ENCODE assay signal across 16 mouse cellular contexts in the genomic region with DNA sequence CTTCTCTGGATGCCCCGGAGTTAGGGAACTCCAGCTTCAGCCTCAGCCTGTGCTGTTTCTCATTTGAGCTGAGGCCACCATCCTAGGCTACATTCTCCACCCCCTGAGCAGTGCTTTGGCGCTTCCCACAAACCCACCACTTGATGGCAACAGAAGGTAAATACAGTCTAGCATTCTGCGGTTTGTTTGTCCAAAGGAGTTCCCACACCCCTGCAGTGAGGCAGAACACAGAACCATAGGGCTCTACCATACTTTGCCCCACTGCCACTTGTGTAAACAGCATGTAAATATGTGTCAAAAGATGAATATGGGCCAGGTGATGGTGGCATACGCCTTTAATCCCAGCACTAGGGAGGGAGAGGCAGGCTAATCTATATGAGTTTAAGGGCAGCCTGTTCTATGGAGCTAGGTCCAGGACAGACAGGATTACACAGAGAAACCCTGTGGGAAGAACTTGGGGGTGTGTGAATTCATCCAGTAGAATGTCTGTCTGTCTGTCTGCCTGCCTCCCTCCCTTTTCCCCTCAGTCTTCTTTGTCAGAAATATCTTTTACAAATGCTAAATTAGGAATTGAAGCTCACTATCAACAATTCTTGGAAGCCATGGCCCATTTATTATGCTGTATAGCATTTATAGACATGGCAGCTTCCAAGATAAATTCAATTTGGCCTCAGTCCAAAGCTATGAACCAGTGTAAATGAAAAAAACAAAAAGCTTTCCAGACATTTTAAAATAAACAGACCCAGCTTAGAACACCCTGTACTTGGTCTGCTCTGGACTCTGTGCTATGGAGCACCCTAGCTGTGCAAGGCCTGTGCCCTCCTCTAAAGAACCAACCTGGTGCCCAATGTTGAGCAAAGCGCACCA.
A peak's percentile ranks its signal among the peaks of the same experiment; 100 is the strongest.
DNase-seq lines count a peak whose midpoint lies in the region; ATAC-seq and TF ChIP-seq lines count a peak whose summit lies in the region.
"Had no signal": no experiment of that assay in that cellular context is flagged by ENCODE, and none has a peak within 500 bp of the region (broad histone marks: within the 10 kb centered on the region; RNA-seq: fewer than 3 reads in every experiment).

No protein-coding gene starts in this region.

- no peak overlapping the region for H3K9ac ChIP-seq in embryonic facial prominence, embryonic 13.5 days
- H3K9ac ChIP-seq in liver, embryonic 13.5 days, result no peak overlapping the region
- H3K9ac ChIP-seq in liver, embryonic 12.5 days, result no peak overlapping the region
- H3K9ac ChIP-seq in intestine, embryonic 16.5 days (ENCODE audit: low read depth, low read length), result no peak overlapping the region
- no peak overlapping the region for H3K9ac ChIP-seq in stomach, postnatal 0 days (ENCODE audit: low read length)
- H3K9ac ChIP-seq: midbrain, embryonic 12.5 days; neural tube, embryonic 15.5 days had no signal

- H3K4me3 ChIP-seq in embryonic facial prominence, embryonic 13.5 days, result no peak overlapping the region
- H3K4me3 ChIP-seq in embryonic facial prominence, embryonic 10.5 days, result no peak overlapping the region
- H3K4me3 ChIP-seq in liver, embryonic 13.5 days (replicated peaks), result no peak overlapping the region
- no peak overlapping the region for H3K4me3 ChIP-seq in liver, embryonic 12.5 days
- H3K4me3 ChIP-seq in intestine, embryonic 16.5 days (ENCODE audit: low read length), result no peak overlapping the region
- no peak overlapping the region for H3K4me3 ChIP-seq in stomach, postnatal 0 days (ENCODE audit: low read depth, low read length)
- H3K4me3 ChIP-seq: midbrain, embryonic 12.5 days; neural tube, embryonic 15.5 days had no signal

- H3K27ac ChIP-seq in embryonic facial prominence, embryonic 13.5 days, result no peak overlapping the region
- no peak overlapping the region for H3K27ac ChIP-seq in embryonic facial prominence, embryonic 10.5 days (replicated peaks)
- H3K27ac ChIP-seq in liver, embryonic 13.5 days, result peak overlapping the region; percentile 24; the same call in 1 of the 2 replicates
- no peak overlapping the region for H3K27ac ChIP-seq in liver, embryonic 12.5 days
- H3K27ac ChIP-seq in intestine, embryonic 16.5 days (ENCODE audit: low read length), result peak overlapping the region; percentile 64
- H3K27ac ChIP-seq in stomach, postnatal 0 days (replicated peaks), result peak overlapping the region; percentile 83
- H3K27ac ChIP-seq: midbrain, embryonic 12.5 days; neural tube, embryonic 15.5 days had no signal

- TF ChIP-seq EP300 in stomach, postnatal 0 days (optimal IDR thresholded peaks at IDR 0.05), result no peak

- ATAC-seq in embryonic facial prominence, embryonic 13.5 days (ENCODE audit: insufficient number of reproducible peaks, insufficient read depth, low FRiP score, low TSS enrichment, low read depth), result peak; percentile 37; the same call in 1 of the 2 replicates
- no peak for ATAC-seq in liver, embryonic 13.5 days (ENCODE audit: low read depth)
- no peak for ATAC-seq in liver, embryonic 12.5 days
- peak; percentile 74 for ATAC-seq in intestine, embryonic 16.5 days
- peak; percentile 89 for ATAC-seq in stomach, postnatal 0 days (ENCODE audit: low FRiP score, low TSS enrichment)
- ATAC-seq: hindbrain, embryonic 16.5 days had no signal

- no peak overlapping the region for H3K4me2 ChIP-seq in embryonic facial prominence, embryonic 13.5 days
- H3K4me2 ChIP-seq in liver, embryonic 13.5 days, result no peak overlapping the region
- H3K4me2 ChIP-seq in liver, embryonic 12.5 days, result no peak overlapping the region
- no peak overlapping the region for H3K4me2 ChIP-seq in intestine, embryonic 16.5 days (ENCODE audit: low read depth, low read length)
- no peak overlapping the region for H3K4me2 ChIP-seq in stomach, postnatal 0 days (replicated peaks; ENCODE audit: low read depth)
- H3K4me2 ChIP-seq: midbrain, embryonic 12.5 days; neural tube, embryonic 15.5 days had no signal

- H3K4me1 ChIP-seq in embryonic facial prominence, embryonic 13.5 days, result peaks cover 11% of the 10 kb centered on the region; the same call in 1 of the 2 replicates
- no peaks in the 10 kb centered on the region for H3K4me1 ChIP-seq in embryonic facial prominence, embryonic 10.5 days
- no peaks in the 10 kb centered on the region for H3K4me1 ChIP-seq in liver, embryonic 13.5 days (replicated peaks)
- H3K4me1 ChIP-seq in liver, embryonic 12.5 days, result no peaks in the 10 kb centered on the region; the same call in 1 of the 2 replicates
- H3K4me1 ChIP-seq in intestine, embryonic 16.5 days (ENCODE audit: control insufficient read depth, insufficient read depth, low read length), result peaks cover 8% of the 10 kb centered on the region; the same call in 1 of the 2 replicates
- H3K4me1 ChIP-seq in stomach, postnatal 0 days (replicated peaks; ENCODE audit: control insufficient read depth, insufficient read depth), result 0 out of 2 replicates have a peak, but pooled peaks cover 2% of the 10 kb centered on the region
- H3K4me1 ChIP-seq: midbrain, embryonic 12.5 days; neural tube, embryonic 15.5 days had no signal

- no peak for DNase-seq in embryonic facial prominence, embryonic 10.5 days (ENCODE audit: low spot score)
- DNase-seq in liver, embryonic 13.5 days, result no peak
- DNase-seq in stomach, postnatal 0 days (ENCODE audit: low spot score), result peak; percentile 52
- DNase-seq in gastrocnemius, postnatal 25 days, result no peak
- DNase-seq in adrenal gland, postnatal 25 days, result no peak
- DNase-seq: adrenal gland, postnatal 14 days; cerebellum, adult 9-11 months; gastrocnemius, postnatal 36 days; right cerebral cortex, postnatal 4 days; thymus, adult 18-20 months had no signal

- H3K36me3 ChIP-seq in embryonic facial prominence, embryonic 13.5 days, result peaks cover 20% of the 10 kb centered on the region
- H3K36me3 ChIP-seq in embryonic facial prominence, embryonic 10.5 days (replicated peaks), result peaks cover 32% of the 10 kb centered on the region
- H3K36me3 ChIP-seq in liver, embryonic 13.5 days, result peaks cover 21% of the 10 kb centered on the region
- peaks cover 40% of the 10 kb centered on the region for H3K36me3 ChIP-seq in liver, embryonic 12.5 days
- no peaks in the 10 kb centered on the region; the same call in 1 of the 2 replicates for H3K36me3 ChIP-seq in intestine, embryonic 16.5 days (ENCODE audit: control insufficient read depth, insufficient read depth, low read length)
- H3K36me3 ChIP-seq in stomach, postnatal 0 days (ENCODE audit: control insufficient read depth, insufficient read depth, low read length), result peaks cover 3% of the 10 kb centered on the region; the same call in 1 of the 2 replicates

- WGBS in embryonic facial prominence, embryonic 13.5 days, result 72% methylated on average over 5 of the region's 5 CpGs
- WGBS in embryonic facial prominence, embryonic 10.5 days, result 82% methylated on average over 5 of the region's 5 CpGs
- 69% methylated on average over 5 of the region's 5 CpGs for WGBS in liver, embryonic 13.5 days (ENCODE audit: insufficient replicate concordance)
- WGBS in liver, embryonic 12.5 days (ENCODE audit: insufficient replicate concordance), result 72% methylated on average over 5 of the region's 5 CpGs
- WGBS in intestine, embryonic 16.5 days, result 64% methylated on average over 5 of the region's 5 CpGs
- 42% methylated on average over 5 of the region's 5 CpGs for WGBS in stomach, postnatal 0 days

- no peaks in the 10 kb centered on the region for H3K9me3 ChIP-seq in embryonic facial prominence, embryonic 13.5 days
- H3K9me3 ChIP-seq in embryonic facial prominence, embryonic 10.5 days, result no peaks in the 10 kb centered on the region
- no peaks in the 10 kb centered on the region for H3K9me3 ChIP-seq in liver, embryonic 13.5 days (replicated peaks)
- H3K9me3 ChIP-seq in liver, embryonic 12.5 days (replicated peaks), result no peaks in the 10 kb centered on the region
- H3K9me3 ChIP-seq in intestine, embryonic 16.5 days (ENCODE audit: control insufficient read depth, low read length), result no peaks in the 10 kb centered on the region
- H3K9me3 ChIP-seq in stomach, postnatal 0 days (ENCODE audit: control insufficient read depth, low read length), result no peaks in the 10 kb centered on the region
- H3K9me3 ChIP-seq: midbrain, embryonic 12.5 days; neural tube, embryonic 15.5 days had no signal

- no peaks in the 10 kb centered on the region for H3K27me3 ChIP-seq in embryonic facial prominence, embryonic 13.5 days
- H3K27me3 ChIP-seq in embryonic facial prominence, embryonic 10.5 days (replicated peaks; ENCODE audit: low read depth, poor library complexity, severe bottlenecking), result no peaks in the 10 kb centered on the region
- no peaks in the 10 kb centered on the region for H3K27me3 ChIP-seq in liver, embryonic 13.5 days
- H3K27me3 ChIP-seq in liver, embryonic 12.5 days (replicated peaks), result no peaks in the 10 kb centered on the region
- no peaks in the 10 kb centered on the region for H3K27me3 ChIP-seq in intestine, embryonic 16.5 days (replicated peaks; ENCODE audit: control insufficient read depth, insufficient read depth, low read length)
- H3K27me3 ChIP-seq in stomach, postnatal 0 days (ENCODE audit: control insufficient read depth, insufficient read depth, low read length), result no peaks in the 10 kb centered on the region
- H3K27me3 ChIP-seq: midbrain, embryonic 12.5 days; neural tube, embryonic 15.5 days had no signal

- TF ChIP-seq CTCF in stomach, postnatal 0 days (IDR thresholded peaks at IDR 0.05; ENCODE audit: low read depth), result peak; percentile 55

Comparison
In these comparisons a context has a peak if more than half of its experiments do, and no peak if none do; other contexts are left out.
1. H3K27ac ChIP-seq: peak in liver, embryonic 13.5 days (single experiment), intestine, embryonic 16.5 days (single experiment) and stomach, postnatal 0 days (single experiment); none in embryonic facial prominence, embryonic 13.5 days (single experiment), embryonic facial prominence, embryonic 10.5 days (single experiment) and liver, embryonic 12.5 days (single experiment).
2. ATAC-seq: peak in embryonic facial prominence, embryonic 13.5 days (single experiment), intestine, embryonic 16.5 days (single experiment) and stomach, postnatal 0 days (single experiment); none in liver, embryonic 13.5 days (single experiment) and liver, embryonic 12.5 days (single experiment).